Mouse (Mus musculus) urinary bladder, adult 2 months (tissue): ENCODE results near the gene Prkci. TPM values are rescaled to one million over a fixed set of nuclear protein-coding genes. Genes with fewer than 3 reads are reported as not detected.

Source experiments
- DNase-seq: peaks from one replicate; pipeline ENCODE4 v3.0.0; 2022; ENCODE audit warnings: low spot score
- polyA plus RNA-seq: library from polyadenylated mRNA; depleted of rRNA; stranded (reverse); fragments of >200 nt; gene quantifications from 2 replicates; pipeline ENCODE4 v1.2.3, GENCODE M21; 2012; rRNA removed

Gene Prkci
- polyA plus RNA-seq: 59.5 and 76.8 TPM in 2 replicates

DNA sequence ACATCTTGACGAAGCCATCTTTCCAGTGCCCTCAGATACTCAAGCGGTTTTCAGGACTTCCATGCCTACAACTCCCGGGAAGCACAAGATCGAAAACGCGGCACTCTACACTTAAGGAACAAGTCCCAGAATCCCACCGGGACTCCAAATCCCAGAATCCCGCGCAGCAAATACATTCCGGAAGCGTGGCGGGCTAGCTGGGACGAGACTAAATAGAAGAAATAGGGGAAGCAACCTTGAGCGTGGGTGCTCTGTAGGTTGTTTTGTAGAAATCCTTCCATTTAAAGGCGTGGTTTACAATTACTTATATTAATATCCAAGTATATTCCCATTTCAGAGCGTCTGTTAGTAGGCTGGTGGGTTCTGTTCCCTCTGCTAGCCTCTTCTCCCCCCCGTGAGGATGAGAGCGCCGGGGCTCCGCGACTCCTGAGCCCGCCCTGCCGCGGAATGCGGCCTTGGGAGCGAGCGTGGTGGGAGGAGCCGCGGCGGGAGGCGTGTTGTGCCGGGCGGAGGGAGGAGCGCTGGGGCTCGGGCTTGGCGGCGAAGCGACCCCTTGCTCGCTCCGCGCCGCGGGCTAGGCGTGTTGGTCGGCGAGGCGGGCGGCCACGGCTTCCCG is at the start of gene Prkci:
Gene Prkci, plus strand, starts transcription at position 465 of the 616 bp plus-strand sequence.
- peak; percentile 95 for DNase-seq

- DNase-seq: no peak
Observed at GRCm38 (mm10) chr3:30951652-30952051, 43.9 kb upstream of the Prkci start.

DNA sequence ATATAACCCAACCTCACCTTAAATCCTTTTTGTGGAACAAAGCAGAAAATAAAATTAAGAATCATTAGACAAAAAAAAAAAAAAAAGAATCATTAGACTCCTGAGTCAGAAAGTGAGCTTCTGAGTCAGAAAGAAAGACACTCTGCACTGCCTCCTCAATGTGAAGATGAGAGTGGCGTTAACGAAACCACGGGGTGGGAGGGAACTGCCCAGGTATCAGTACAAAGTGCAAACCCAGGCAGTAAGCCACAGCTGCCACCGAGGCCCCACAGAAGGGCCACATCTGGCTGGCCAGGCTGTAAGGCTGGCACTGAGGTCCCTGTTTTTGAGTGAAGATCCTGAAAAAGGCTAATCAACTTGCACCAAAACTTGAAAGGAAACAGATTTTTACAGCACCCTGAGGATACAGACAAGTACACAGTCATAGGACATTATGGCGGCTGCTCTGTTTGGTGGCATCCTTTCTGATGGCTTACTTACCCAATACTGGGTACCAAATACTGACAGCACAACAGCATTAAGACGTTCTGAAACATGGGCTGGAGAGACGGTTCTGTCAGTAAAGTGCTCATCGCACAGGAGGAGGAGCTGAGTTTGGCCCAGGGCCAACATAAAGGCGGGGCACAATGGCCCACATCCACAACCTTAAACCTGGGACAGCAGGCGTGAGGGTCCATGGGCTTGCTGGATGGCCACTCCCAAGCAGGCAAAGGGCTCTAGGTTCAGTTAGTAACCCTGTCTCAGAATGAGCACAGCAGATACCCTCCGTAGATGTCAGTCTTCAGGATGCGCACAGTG is 43.1 kb upstream of the Prkci start:
- DNase-seq: no peak

DNA sequence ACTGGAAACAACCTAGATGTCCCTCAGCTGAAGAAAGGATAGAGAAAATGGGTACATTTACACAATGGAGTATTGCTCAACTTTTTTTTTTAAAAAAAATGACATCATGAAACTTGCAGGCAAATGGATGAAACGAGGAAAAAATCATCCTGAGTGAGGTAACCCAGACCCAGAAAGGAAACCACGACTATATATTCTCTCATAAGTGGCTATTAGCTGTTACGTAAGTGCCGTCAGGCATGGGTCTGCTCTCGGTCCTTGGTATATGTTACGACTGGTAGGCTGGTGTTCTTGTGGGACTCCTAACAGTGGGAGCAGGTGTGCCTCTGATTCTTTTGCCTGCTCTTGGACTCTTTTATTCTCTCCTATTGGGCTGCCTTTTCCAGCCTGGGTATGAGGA is 39.2 kb upstream of the Prkci start:
- DNase-seq: no peak

DNA sequence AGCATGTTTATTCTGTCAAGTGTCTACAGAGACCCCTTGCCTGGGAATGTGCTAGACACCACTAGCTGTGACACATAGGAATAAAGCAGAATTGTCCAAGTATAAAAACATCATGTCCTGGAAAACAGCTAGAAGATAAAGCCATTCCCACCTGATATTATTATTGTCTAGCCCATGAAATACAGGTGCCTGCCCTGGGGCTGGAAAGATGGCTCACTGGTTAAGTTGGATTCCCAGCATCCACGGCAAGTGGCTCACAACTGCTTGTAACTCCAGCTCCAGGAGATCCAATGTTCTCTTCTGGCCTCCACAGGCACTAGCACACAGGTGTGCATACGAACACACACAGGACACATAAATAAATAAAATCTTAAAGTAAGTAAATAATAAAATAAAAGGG is 36.8 kb upstream of the Prkci start:
- no peak for DNase-seq

GRCm38 (mm10) chr3:30959868-30960831 is 35.4 kb upstream of the Prkci start:
- no peak for DNase-seq

GRCm38 (mm10) chr3:30963100-30963499 is 32.4 kb upstream of the Prkci start:
- no peak for DNase-seq

GRCm38 (mm10) chr3:30964216-30964615 is 31.3 kb upstream of the Prkci start:
- no peak for DNase-seq

- DNase-seq: no peak
Observed at GRCm38 (mm10) chr3:30965644-30966043, 29.9 kb upstream of the Prkci start.

DNA sequence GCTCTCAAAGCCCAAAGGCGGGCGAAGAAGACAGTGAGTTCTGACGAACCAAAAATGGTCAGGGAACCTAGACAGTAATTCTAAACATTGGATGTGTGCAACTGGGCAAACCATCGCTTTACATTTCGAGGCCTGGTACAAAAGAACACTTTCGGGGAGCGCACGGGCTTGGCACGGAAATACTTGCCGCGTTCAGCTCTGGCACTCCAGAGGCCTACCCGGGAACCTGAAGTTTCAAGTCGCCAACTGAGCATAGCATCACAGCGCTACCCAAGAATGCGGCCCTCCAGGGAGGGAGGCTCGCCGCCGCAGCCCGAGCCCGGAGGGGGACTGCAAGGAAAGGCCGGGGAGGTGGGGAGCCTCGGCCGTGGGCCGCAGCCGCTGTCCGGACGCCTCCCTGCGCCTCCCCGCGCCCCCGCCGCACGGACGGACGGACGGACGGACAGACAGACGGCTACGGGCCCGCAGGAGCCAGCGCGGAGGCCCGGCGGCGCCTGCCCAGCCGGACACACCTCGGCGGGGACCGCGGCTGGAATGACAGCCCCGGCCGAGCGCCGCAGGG is 26.9 kb upstream of the Prkci start:
- DNase-seq: peak; percentile 56

- DNase-seq: peak; percentile 86
Observed at GRCm38 (mm10) chr3:30969104-30969581, 26.4 kb upstream of the Prkci start, which contains the start of gene Phc3. Phc3 (minus strand) TSS chr3:30969415.

DNA sequence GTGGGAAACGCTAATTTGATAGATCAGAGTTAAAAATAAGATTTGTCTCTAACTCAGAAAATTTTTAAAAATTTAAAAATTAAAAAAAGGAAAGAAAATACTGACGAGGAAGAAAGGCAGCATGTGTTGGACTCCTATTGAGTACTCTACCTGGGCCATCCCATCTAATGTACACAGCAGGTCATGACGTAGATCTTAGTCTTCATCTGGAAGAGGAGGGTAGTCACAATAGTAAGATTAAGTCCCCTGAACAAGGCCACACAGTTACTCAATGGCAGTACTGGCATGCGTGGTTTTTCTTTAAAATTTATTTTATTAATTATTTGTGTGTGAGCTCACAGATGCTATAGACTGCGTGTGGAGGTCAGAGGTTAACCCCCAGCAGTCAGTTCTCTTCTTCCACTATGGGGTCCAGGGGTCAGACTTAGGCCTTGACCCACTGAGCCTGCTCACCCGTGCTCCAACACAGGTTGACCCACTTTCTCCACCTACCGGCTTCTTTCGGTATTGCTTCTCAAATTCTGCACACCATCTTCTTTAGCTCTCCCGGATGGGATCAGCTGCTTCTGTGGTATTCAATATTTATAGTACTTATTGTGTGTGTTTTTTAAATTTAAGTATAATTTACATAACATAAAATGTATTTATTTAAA is 20.3 kb upstream of the Prkci start:
- DNase-seq: no peak

DNA sequence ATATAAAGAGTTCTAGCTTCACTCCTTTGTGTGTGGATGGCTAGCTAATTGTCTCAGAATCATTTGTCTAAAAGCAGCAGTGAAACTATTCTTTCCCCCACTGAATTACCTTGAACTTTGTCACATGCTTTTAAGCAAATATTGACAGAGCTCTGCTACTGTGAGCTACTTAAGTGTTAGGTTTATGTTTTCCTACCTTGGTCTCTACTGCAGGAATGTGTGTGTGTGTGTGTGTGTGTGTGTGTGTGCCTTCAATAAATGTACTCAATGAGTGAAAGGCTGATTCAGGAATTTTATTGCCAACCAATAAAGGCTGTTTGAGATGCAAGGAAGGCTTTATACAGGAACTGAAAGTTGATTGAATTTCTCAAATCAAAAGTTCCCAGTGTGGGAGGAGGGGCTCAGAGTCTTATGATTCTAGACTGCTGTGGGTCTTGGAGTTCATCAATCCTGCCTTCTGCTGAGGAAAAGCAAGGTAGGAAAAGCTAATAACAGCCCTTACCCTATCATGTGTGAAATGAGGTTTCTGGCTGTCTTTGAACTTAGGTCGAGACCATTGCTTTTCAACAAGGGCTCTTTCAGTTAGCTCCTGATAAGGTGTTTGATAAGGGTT is 18.4 kb upstream of the Prkci start:
- no peak for DNase-seq

GRCm38 (mm10) chr3:30981616-30982380 is 13.7 kb upstream of the Prkci start:
- peak; percentile 32 for DNase-seq

DNA sequence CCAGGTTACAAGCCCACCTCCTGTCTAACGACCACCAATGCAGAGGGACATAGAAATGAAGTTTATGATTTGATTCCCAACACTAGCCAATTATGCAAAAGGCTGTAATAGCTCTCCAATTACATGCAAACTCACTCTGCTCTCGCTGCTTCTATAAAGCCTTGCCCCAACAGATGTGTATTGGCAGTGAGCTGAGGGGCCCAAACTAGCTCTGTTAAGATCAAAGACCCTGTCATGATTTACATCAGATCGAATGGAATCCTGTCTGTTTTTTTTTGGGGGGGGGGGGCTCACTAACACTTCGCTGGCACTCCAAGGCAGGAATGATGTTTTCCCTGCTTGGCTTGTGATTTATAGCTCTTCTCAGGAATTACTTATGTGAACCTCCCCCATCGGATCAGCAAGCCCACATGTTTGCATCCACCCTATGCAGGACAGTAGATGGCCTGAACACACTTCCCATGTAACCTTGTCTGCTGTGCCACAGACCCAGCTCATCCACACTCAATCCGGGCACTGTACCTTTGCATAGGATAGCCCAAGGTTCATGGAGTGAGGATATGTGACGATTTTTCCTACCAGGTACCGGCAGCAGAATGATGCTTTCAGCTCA is 12.5 kb upstream of the Prkci start:
- DNase-seq: no peak

GRCm38 (mm10) chr3:30987396-30988318 is 7.9 kb upstream of the Prkci start:
- DNase-seq: no peak

DNA sequence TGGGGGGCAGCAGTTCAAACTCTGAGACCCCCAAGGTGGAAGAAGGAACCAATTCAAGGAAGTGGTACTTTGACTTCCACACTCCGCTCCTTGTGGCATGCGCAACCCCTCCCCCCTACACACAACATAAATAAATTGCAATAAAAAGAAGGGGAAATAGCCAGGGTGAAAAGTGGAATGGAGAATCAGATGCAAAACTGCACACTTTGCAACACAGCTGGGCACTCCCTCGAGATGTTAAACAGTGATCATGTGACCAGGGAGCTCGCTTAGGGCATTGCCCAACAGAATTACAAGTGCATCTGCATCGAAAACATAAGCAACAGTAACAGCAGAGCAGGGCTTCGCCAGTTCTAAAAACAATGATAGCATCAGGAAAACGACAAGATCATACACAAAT is 3.4 kb upstream of the Prkci start:
- DNase-seq: no peak

- DNase-seq: no peak
Observed at GRCm38 (mm10) chr3:30993066-30993573, 2.4 kb upstream of the Prkci start.
